8 mouse cellular contexts compared by ENCODE assay signal in genomic region chr10:23348893-23349391, GRCm38 (mm10). TPM values are rescaled to one million over a fixed set of nuclear protein-coding genes. Genes with fewer than 3 reads are reported as not detected.
A peak's percentile ranks its signal among the peaks of the same experiment; 100 is the strongest.
DNase-seq lines count a peak whose midpoint lies in the region; ATAC-seq and TF ChIP-seq lines count a peak whose summit lies in the region.

No protein-coding gene starts in this region.

- peak overlapping the region; percentile 68 for H3K9ac ChIP-seq in kidney, embryonic 15.5 days
- 0 out of 2 replicates have a peak overlapping the region, but pooled peaks have one; percentile 43 for H3K9ac ChIP-seq in hindbrain, embryonic 15.5 days
- peak overlapping the region; percentile 62; the same call in 1 of the 2 replicates for H3K9ac ChIP-seq in midbrain, embryonic 13.5 days (replicated peaks)

- WGBS in kidney, embryonic 15.5 days: under 1% methylated on average over 22 of the region's 22 CpGs
- WGBS in hindbrain, embryonic 15.5 days: 0% methylated on average over 22 of the region's 22 CpGs
- WGBS in midbrain, embryonic 13.5 days: under 1% methylated on average over 22 of the region's 22 CpGs

- H3K27ac ChIP-seq in kidney, embryonic 15.5 days: peak overlapping the region; percentile 92
- H3K27ac ChIP-seq in embryonic fibroblast, embryonic 13.5 days (ENCODE audit: insufficient read depth, low read length): peak overlapping the region; percentile 13; the same call in 1 of the 2 replicates
- no peak overlapping the region for H3K27ac ChIP-seq in hindbrain, embryonic 15.5 days (replicated peaks)
- no peak overlapping the region for H3K27ac ChIP-seq in midbrain, embryonic 13.5 days

- POLR2A ChIA-PET in Patski (lab: Charles Lee): no interaction called here

- no peak for TF ChIP-seq CTCF in Patski (IDR thresholded peaks at IDR 0.05)
- no peak for TF ChIP-seq CTCF in embryonic fibroblast, embryonic 13.5 days (IDR thresholded peaks at IDR 0.05; ENCODE audit: borderline replicate concordance, insufficient read depth, low read length)

- CTCF ChIA-PET in Patski (lab: Charles Lee): interaction anchor here (1.6 kb wide), 1 partner anchor 262 kb away, joined by 3 read pairs; no protein-coding TSS in a partner anchor

- peaks cover 14% of the 10 kb centered on the region; the same call in 1 of the 2 replicates for H3K27me3 ChIP-seq in kidney, embryonic 15.5 days
- H3K27me3 ChIP-seq in Patski: no peaks in the 10 kb centered on the region
- H3K27me3 ChIP-seq in hindbrain, embryonic 15.5 days: peaks cover 31% of the 10 kb centered on the region
- H3K27me3 ChIP-seq in midbrain, embryonic 13.5 days: peaks cover 53% of the 10 kb centered on the region

- no peak for TF ChIP-seq POLR2A in embryonic fibroblast, embryonic 13.5 days (IDR thresholded peaks at IDR 0.05; ENCODE audit: low read depth, low read length)

- peak overlapping the region; percentile 83 for H3K4me2 ChIP-seq in kidney, embryonic 15.5 days
- peak overlapping the region; percentile 95 for H3K4me2 ChIP-seq in hindbrain, embryonic 15.5 days
- H3K4me2 ChIP-seq in midbrain, embryonic 13.5 days (replicated peaks): peak overlapping the region; percentile 89

- in situ Hi-C loops in Patski (cut with MboI; ENCODE audit: low pct_unique_long_range_greater_than_20kb): loop anchor here (5.0 kb wide), 1 partner anchor 172 kb away; no protein-coding TSS in a partner anchor

- H3K36me3 ChIP-seq in kidney, embryonic 15.5 days: no peaks in the 10 kb centered on the region
- no peaks in the 10 kb centered on the region for H3K36me3 ChIP-seq in hindbrain, embryonic 15.5 days
- no peaks in the 10 kb centered on the region for H3K36me3 ChIP-seq in midbrain, embryonic 13.5 days

- H3K4me1 ChIP-seq in kidney, embryonic 15.5 days: peaks cover 15% of the 10 kb centered on the region
- H3K4me1 ChIP-seq in embryonic fibroblast, embryonic 13.5 days (ENCODE audit: control insufficient read depth, insufficient read depth, low read length): no peaks in the 10 kb centered on the region
- peaks cover 26% of the 10 kb centered on the region for H3K4me1 ChIP-seq in hindbrain, embryonic 15.5 days (replicated peaks)
- H3K4me1 ChIP-seq in midbrain, embryonic 13.5 days (replicated peaks): peaks cover 21% of the 10 kb centered on the region

- H3K9me3 ChIP-seq in kidney, embryonic 15.5 days (replicated peaks): no peaks in the 10 kb centered on the region
- H3K9me3 ChIP-seq in hindbrain, embryonic 15.5 days: no peaks in the 10 kb centered on the region
- H3K9me3 ChIP-seq in midbrain, embryonic 13.5 days: no peaks in the 10 kb centered on the region

- no peak for DNase-seq in kidney, adult 18-20 months
- no peak for DNase-seq in Patski (ENCODE audit: low read depth, low spot score)
- no peak for DNase-seq in right cerebral cortex, postnatal 36 days (ENCODE audit: low spot score in 2 of 2)
- DNase-seq in spleen, postnatal 10 days (ENCODE audit: low spot score in 2 of 2): no peak

- ATAC-seq in kidney, embryonic 15.5 days (replicated peaks; ENCODE audit: low FRiP score): peak; percentile 3; the same call in 1 of the 2 replicates
- peak; percentile 13 for ATAC-seq in Patski
- ATAC-seq in hindbrain, embryonic 15.5 days (ENCODE audit: low FRiP score, low read depth): peak; percentile 57
- ATAC-seq in midbrain, embryonic 13.5 days: no peak; the same call in none of the 2 replicates

- peak overlapping the region; percentile 65 for H3K4me3 ChIP-seq in kidney, embryonic 15.5 days (replicated peaks)
- peak overlapping the region; percentile 81 for H3K4me3 ChIP-seq in embryonic fibroblast, embryonic 13.5 days (ENCODE audit: insufficient read depth, low read length)
- peak overlapping the region; percentile 59 for H3K4me3 ChIP-seq in hindbrain, embryonic 15.5 days
- H3K4me3 ChIP-seq in midbrain, embryonic 13.5 days (replicated peaks): peak overlapping the region; percentile 61

RNA-seq across cellular contexts. Expression of gene Eya4, which starts 1.6 kb away (rescaled TPM):
- polyA plus RNA-seq in kidney, embryonic 15.5 days (2015; fragmentation: Nextera tagmentation; extraction: Ambion mirVana): 12.2 and 12.9 TPM in 2 replicates
- polyA plus RNA-seq in Patski (2021): 3.3 TPM
- polyA plus RNA-seq in embryonic fibroblast, embryonic 13.5 days (2011; ENCODE audit: insufficient read length, low read depth, missing spikeins): 16.6 and 34.4 TPM in 2 replicates
- polyA plus RNA-seq in hindbrain, embryonic 15.5 days (2015; fragmentation: Nextera tagmentation; extraction: Ambion mirVana): 0.56 and 0.80 TPM in 2 replicates
- 0.67 and 1.1 TPM in 2 replicates for polyA plus RNA-seq in midbrain, embryonic 13.5 days (2015; fragmentation: Nextera tagmentation; extraction: Ambion mirVana)

Comparison
In these comparisons a context has a peak if more than half of its experiments do, and no peak if none do; other contexts are left out.
1. H3K27ac ChIP-seq: peak in kidney, embryonic 15.5 days (single experiment) and embryonic fibroblast, embryonic 13.5 days (single experiment); none in hindbrain, embryonic 15.5 days (single experiment) and midbrain, embryonic 13.5 days (single experiment).
2. Peak in every context shown above with its lines, with median percentiles within 50 percentile points of each other: H3K4me2 ChIP-seq, H3K4me3 ChIP-seq and H3K9ac ChIP-seq.